Mouse (Mus musculus): Measurements from ENCODE around the gene Fasn. TPM values are rescaled to one million over a fixed set of nuclear protein-coding genes. Genes with fewer than 3 reads are reported as not detected.

Fasn gene
- polyA plus RNA-seq, 1 experiment from 2014 or later = 131 TPM

DNA sequence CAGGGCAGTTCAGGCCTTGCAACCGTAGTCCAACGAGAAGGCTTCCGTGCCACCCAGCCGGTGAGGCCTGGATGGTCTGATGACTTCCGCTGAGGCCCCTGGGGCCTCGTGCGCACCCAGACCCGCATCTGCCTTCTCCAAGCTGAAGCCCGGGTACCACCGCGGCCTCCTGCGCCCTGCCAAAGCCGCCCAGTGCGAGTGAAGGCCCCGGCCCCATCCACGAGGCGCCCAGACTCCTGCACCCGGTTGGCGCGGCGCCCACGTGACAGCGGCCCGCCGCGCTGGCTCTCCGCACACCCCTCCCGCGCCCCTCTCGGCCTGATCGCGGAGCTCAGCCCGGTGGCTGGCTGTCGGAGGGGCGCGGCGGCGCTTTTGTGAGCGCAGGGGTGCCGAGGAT lies 798 bp downstream of the Fasn start:
- Histone ChIP-seq H3K27me3 (ENCODE audit: insufficient read depth, poor library complexity, severe bottlenecking) (no peaks in the 10 kb centered on the region), H3K4me3 (peak overlapping the region; percentile 92), H3K4me1 (replicated peaks) (peaks cover 75% of the 10 kb centered on the region), H3K9me3 (no peaks in the 10 kb centered on the region), H3K27ac (peak overlapping the region; percentile 100), H3K36me3 (peaks cover 47% of the 10 kb centered on the region)
- DNase-seq (ENCODE audit: low spot score) = no peak
- WGBS = under 1% methylated on average over 40 of the region's 40 CpGs

DNA sequence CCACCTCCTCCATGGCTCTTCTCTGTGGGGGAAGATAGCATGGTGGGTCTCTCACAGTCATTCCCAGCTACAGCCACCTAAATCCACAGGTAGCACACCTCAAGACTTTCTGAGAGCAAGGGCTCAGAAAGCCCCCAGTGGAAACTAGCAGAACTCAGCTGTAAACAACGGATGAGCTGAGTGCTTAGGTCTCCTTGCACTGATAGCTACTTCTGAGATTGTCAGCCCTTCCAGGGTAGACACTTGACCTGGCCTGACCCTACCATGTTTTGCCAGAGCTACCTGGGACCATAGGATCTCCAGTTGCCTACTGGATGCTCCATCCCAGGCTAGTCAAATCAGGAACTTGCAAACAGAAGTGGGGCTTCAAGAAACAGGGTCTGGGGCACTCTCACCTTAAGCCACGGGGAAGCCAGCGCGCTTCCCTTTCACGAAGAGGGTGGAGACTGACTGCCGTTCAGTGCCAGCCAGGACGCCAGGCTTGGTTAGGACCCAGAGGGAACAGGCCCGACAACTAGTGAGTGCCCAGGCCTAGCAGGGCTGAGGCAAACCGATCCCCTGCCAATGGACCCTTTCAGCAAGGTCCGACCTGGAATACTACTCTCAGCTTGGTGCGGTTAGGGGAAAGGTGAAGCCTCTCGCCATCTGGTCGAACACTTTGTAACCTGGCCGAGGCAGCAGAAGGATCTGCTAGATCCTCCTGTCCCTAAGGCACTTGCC lies 1.4 kb downstream of the Fasn start:
- H3K36me3 ChIP-seq = peaks cover 52% of the 10 kb centered on the region
- no peak for DNase-seq (ENCODE audit: low spot score)
- H3K27ac ChIP-seq = peak overlapping the region; percentile 100
- no peaks in the 10 kb centered on the region for H3K9me3 ChIP-seq
- H3K4me1 ChIP-seq (replicated peaks) = peaks cover 72% of the 10 kb centered on the region
- no peaks in the 10 kb centered on the region for H3K27me3 ChIP-seq (ENCODE audit: insufficient read depth, poor library complexity, severe bottlenecking)
- 2% methylated on average over 14 of the region's 14 CpGs for WGBS
- H3K4me3 ChIP-seq = peak overlapping the region; percentile 92

DNA sequence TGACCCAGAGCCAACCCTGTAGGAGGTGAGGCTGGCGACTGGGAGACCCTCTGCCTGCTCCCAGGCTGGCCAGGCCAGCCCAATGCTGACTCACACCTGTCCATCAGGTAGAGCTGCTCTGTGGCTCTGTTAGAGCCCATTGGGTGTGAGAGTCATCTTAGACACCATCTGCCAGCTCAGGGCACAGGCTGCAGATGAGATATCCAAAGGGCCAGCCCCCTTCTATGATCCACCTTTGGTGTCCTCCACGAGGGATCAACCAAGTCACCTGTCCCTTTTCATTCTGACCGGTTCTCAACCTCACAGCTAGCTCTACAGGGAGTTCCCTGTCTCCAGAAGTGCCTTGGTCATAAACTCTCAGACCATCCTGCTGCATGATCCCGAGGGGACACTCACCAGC lies 2.0 kb downstream of the Fasn start:
- Histone ChIP-seq H3K27ac (peak overlapping the region; percentile 100), H3K4me1 (replicated peaks) (peaks cover 67% of the 10 kb centered on the region), H3K36me3 (peaks cover 59% of the 10 kb centered on the region), H3K4me3 (peak overlapping the region; percentile 92), H3K9me3 (no peaks in the 10 kb centered on the region), H3K27me3 (ENCODE audit: insufficient read depth, poor library complexity, severe bottlenecking) (no peaks in the 10 kb centered on the region)
- no peak for DNase-seq (ENCODE audit: low spot score)
- 68% methylated on average over 4 of the region's 4 CpGs for WGBS

DNA sequence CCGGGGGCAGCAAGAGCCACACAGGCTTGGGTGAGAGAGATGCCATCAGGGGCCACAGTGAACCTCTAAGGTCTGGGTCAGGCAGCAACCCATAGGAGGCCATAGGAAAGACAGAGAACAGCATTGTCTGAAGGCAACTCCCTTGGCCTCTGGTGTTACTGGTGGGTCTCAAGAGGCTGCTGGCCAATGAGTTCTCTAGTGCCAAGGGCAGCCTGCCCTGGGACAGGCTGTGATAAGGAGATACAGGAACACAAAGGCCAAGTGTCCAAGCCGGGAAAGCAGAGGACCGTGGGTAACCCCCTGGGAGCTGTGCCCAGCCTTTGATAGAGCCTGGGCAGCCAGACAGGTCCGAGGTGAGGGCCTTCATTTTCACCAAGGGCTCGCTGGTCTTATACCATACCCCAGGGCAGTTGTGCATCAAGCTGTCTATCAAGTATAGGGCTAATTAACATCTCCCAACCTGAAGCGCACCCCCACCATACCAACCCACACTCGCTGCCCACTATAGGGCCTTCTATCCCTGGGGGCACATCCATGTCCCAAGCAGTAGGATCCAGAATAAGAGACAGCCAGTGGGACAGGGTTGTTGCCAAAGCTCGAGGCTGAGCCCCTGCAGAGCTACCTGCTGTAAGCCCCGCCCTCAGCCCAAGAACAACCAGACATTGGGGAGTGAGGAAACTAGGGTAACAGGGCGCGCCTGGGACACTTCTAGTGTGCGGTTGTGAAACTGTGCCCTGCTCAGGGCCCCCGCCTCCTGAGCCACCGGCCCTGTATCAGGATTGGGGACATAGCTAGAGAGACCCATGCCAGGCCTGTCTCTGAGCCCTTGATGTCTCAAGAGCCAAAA lies 3.0 kb downstream of the Fasn start:
- Histone ChIP-seq H3K4me1 (replicated peaks) (peaks cover 56% of the 10 kb centered on the region), H3K36me3 (peaks cover 67% of the 10 kb centered on the region), H3K27ac (0 out of 2 replicates have a peak overlapping the region, but pooled peaks have one; percentile 100), H3K4me3 (peak overlapping the region; percentile 92), H3K9me3 (no peaks in the 10 kb centered on the region), H3K27me3 (ENCODE audit: insufficient read depth, poor library complexity, severe bottlenecking) (no peaks in the 10 kb centered on the region)
- no peak for DNase-seq (ENCODE audit: low spot score)
- 86% methylated on average over 14 of the region's 14 CpGs for WGBS

DNA sequence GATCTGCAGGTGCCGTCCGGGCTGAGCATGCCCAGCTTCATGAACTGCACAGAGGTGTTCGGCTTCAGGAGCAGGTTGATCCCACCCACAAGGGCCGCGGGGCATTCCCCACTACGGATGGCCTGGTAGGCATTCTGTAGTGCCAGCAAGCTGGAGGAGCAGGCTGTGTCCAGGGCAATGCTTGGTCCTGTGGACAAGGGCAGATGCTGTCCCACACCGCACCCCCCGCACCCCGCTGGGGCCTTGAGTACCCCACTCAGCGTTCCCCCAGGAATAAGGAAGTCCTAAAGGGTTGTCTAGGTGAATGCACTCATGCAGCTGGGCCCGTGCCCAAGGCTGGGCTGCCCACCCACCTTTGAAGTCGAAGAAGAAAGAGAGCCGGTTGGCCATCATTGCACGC lies 3.8 kb downstream of the Fasn start:
- Histone ChIP-seq H3K9me3 (no peaks in the 10 kb centered on the region), H3K4me3 (peak overlapping the region; percentile 92), H3K27me3 (ENCODE audit: insufficient read depth, poor library complexity, severe bottlenecking) (no peaks in the 10 kb centered on the region), H3K27ac (no peak overlapping the region), H3K36me3 (peaks cover 74% of the 10 kb centered on the region), H3K4me1 (replicated peaks) (peaks cover 49% of the 10 kb centered on the region)
- WGBS = 95% methylated on average over 14 of the region's 14 CpGs
- DNase-seq (ENCODE audit: low spot score) = no peak

DNA sequence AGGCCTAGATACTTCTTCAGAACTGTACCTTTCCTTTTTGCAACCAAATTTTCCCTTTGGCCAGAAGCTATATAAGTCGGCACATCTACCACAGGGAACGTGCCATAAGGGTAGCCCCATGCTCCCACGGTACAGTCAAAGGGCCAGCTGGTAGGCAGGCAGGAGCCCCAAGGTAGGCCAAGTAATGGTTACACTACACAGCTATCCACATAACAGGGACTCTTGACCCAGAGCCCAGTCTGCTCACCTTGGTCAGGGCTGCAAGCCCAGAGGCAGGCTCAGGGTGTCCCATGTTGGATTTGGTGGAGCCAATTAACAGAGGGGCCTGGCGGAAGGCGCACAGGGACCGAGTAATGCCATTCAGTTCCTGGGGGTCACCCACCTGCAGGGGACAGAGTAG lies 4.8 kb downstream of the Fasn start:
- WGBS = 98% methylated on average over 6 of the region's 6 CpGs
- Histone ChIP-seq H3K36me3 (peaks cover 83% of the 10 kb centered on the region), H3K27me3 (ENCODE audit: insufficient read depth, poor library complexity, severe bottlenecking) (no peaks in the 10 kb centered on the region), H3K4me3 (no peak overlapping the region), H3K9me3 (no peaks in the 10 kb centered on the region), H3K4me1 (replicated peaks) (peaks cover 39% of the 10 kb centered on the region), H3K27ac (no peak overlapping the region)
- no peak for DNase-seq (ENCODE audit: low spot score)

DNA sequence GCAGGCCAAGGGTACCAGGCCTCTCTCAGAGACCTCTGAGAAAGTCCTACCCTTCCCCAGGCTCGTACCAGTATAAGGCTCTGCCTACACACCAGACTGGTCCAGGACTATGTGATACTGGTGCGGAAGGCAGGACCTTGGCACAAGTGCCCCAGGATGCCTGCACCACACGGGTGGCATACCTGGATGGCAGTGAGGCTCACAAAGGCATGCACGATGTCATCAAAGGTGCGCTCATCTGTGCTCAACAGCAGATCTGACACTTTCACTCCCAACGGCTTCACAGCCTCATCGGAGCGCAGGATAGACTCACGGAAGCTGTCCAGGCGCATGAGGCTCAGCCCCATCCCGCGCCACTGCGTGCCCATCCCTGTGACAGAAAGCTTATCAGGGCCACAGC lies 6.1 kb downstream of the Fasn start:
- Histone ChIP-seq H3K9me3 (no peaks in the 10 kb centered on the region), H3K4me1 (replicated peaks) (peaks cover 29% of the 10 kb centered on the region), H3K4me3 (no peak overlapping the region), H3K27ac (no peak overlapping the region), H3K27me3 (ENCODE audit: insufficient read depth, poor library complexity, severe bottlenecking) (no peaks in the 10 kb centered on the region), H3K36me3 (peaks cover 97% of the 10 kb centered on the region)
- no peak for DNase-seq (ENCODE audit: low spot score)
- WGBS = 96% methylated on average over 13 of the region's 13 CpGs

DNA sequence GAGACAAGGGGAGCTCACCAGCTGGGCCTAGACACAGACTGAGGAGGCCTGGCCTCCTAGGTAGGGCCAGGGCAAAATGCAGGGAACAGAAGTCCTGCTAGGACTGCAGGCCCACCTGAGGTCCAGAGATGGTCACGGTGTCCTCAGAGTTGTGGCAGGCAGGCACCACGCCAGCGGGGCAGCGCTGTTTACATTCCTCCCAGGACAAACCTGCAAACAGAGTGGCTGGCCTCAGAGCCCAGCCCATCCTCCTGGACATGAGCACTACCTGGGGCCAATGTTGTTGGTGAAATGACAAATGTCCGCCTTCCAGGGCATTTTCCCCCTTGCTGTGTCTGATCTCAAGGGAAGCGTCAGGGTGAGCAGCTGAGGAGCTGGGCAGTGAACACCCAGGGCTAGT lies 7.0 kb downstream of the Fasn start:
- Histone ChIP-seq H3K27ac (no peak overlapping the region), H3K36me3 (peaks cover 100% of the 10 kb centered on the region), H3K4me3 (no peak overlapping the region), H3K4me1 (replicated peaks) (peaks cover 20% of the 10 kb centered on the region), H3K27me3 (ENCODE audit: insufficient read depth, poor library complexity, severe bottlenecking) (no peaks in the 10 kb centered on the region), H3K9me3 (no peaks in the 10 kb centered on the region)
- DNase-seq (ENCODE audit: low spot score) = no peak
- WGBS = 93% methylated on average over 6 of the region's 6 CpGs

DNA sequence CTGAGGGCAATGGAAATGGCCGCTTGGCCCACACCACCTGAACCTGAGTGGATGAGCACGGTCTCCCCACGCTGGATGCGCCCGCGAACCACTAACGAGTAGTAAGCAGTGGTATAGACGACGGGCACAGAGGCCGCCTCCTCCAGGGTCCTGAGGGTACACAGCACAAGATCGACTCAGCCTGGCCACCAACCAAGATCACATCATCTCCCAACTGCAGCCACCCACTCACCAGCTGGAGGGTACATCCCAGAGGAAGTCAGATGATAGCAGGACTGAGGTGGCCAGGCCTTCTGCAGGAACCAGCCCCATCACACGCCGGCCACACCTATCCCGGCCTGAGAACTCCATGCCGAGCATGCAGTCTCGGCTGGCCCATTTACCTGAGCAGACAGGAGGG lies 12.3 kb downstream of the Fasn start:
- Histone ChIP-seq H3K4me1 (replicated peaks) (no peaks in the 10 kb centered on the region), H3K36me3 (peaks cover 100% of the 10 kb centered on the region), H3K4me3 (no peak overlapping the region), H3K27me3 (ENCODE audit: insufficient read depth, poor library complexity, severe bottlenecking) (no peaks in the 10 kb centered on the region), H3K27ac (no peak overlapping the region), H3K9me3 (no peaks in the 10 kb centered on the region)
- no peak for DNase-seq (ENCODE audit: low spot score)
- WGBS = 95% methylated on average over 16 of the region's 16 CpGs

DNA sequence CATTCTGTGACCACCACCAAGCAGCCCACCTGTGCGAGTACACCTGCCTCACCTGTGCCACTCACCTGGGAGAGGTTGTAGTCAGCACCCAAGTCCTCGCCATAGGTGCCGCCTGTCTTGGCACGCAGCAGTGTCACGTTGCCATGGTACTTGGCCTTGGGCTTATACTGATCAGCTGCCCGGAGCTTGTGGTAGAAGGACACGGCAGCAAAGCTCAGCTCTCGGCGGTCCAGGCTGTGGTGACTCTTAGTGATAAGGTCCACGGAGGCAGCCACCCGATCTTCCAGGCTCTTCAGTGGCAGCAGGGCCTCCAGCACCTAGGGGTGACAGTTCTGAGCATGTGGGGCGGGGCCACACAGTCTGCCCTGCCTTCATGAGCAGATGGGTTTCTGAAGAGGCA lies 16.3 kb downstream of the Fasn start:
- H3K9me3 ChIP-seq = no peaks in the 10 kb centered on the region
- no peak overlapping the region for H3K4me3 ChIP-seq
- H3K27ac ChIP-seq = no peak overlapping the region
- H3K36me3 ChIP-seq = peaks cover 83% of the 10 kb centered on the region
- no peaks in the 10 kb centered on the region for H3K4me1 ChIP-seq (replicated peaks)
- no peaks in the 10 kb centered on the region for H3K27me3 ChIP-seq (ENCODE audit: insufficient read depth, poor library complexity, severe bottlenecking)
- no peak for DNase-seq (ENCODE audit: low spot score)
- WGBS = 93% methylated on average over 12 of the region's 12 CpGs

DNA sequence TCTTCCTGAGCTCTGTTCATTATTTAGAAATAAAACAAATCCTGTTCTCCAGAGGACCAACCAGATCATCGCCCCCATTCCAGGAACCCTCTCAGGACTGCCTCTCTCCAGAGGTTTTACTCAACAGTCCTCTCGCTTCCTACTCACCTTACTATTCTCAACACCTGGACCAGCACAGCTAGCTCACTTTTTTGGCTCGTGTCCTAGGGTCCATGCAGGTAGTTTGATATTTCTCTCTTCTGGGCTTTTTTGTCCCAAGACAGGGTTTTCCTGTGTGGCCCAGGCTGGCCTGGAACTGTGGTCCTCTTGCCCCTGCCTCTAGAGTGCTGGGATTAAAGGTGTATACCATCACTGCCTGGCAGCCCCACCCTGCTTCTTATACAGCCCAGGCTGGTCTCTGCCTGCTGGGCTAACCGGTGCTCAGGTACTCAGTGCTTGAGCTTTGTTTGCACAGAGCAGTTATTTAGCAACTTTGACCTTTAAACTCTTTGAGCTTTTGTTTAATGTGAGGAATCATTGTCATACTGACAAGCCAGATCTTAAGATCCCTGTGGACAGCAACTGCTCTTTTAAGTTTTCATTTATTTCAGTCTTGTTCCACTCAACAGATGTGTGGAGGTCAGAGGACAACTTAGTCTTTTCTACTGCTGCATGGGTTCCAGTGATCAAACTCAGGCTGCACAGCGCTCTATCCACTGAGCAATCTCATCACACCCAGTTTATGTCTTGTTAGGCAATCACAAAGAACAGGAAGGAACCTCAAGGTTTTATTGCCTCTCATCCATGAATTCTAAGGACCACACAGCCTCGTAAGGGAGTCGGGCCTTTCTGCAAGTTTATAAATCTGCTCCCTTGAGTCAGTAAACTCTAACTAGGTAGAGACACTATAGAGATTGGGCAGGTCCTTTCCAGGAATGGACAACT lies 18.7 kb downstream of the Fasn start:
- H3K27me3 ChIP-seq (ENCODE audit: insufficient read depth, poor library complexity, severe bottlenecking) = no peaks in the 10 kb centered on the region
- H3K9me3 ChIP-seq = no peaks in the 10 kb centered on the region
- H3K4me1 ChIP-seq (replicated peaks) = peaks cover 2% of the 10 kb centered on the region; the same call in 1 of the 2 replicates
- H3K36me3 ChIP-seq = peaks cover 60% of the 10 kb centered on the region
- no peak for DNase-seq (ENCODE audit: low spot score)
- no peak overlapping the region for H3K27ac ChIP-seq
- no peak overlapping the region for H3K4me3 ChIP-seq
- WGBS = 94% methylated on average over 7 of the region's 7 CpGs

DNA sequence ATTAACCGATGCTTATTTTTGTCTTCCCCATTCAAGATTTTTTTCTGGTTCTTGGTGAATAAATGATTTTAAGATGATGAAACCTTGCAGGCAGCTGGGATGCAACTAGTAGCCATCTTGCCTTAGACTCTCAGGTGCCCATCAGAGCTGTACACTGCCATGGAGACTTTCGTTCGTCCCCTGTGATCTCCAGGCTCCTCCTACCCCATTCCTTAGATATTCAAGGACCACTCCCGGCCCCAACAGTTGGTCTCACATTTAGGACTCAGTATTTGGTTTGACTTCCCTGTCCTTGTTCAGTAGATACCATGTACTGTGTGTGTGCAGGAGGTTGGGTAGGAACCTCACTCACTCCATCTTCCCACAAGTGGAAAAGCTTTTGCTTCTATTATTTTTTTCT lies 19.6 kb downstream of the Fasn start:
- Histone ChIP-seq H3K9me3 (no peaks in the 10 kb centered on the region), H3K4me3 (no peak overlapping the region), H3K27ac (no peak overlapping the region), H3K36me3 (peaks cover 51% of the 10 kb centered on the region), H3K4me1 (replicated peaks) (peaks cover 11% of the 10 kb centered on the region), H3K27me3 (ENCODE audit: insufficient read depth, poor library complexity, severe bottlenecking) (no peaks in the 10 kb centered on the region)
- WGBS = 83% methylated on average over 4 of the region's 4 CpGs
- DNase-seq (ENCODE audit: low spot score) = no peak

Data from hindbrain, embryonic 10.5 days (tissue).